Comparison of ENCODE assay signal across 30 mouse cellular contexts in genomic region chr19:22672892-22673291, GRCm38 (mm10).
"Had no signal": no experiment of that assay in that cellular context is flagged by ENCODE, and none has a peak within 500 bp of the region (broad histone marks: within the 10 kb centered on the region; RNA-seq: fewer than 3 reads in every experiment).

No protein-coding gene starts in this region.

- ATAC-seq: liver, embryonic 12.5 days; liver, postnatal 0 days; lung, postnatal 0 days; midbrain, embryonic 13.5 days; midbrain, embryonic 15.5 days; midbrain, embryonic 16.5 days had no signal

- H3K4me1 ChIP-seq: limb, embryonic 15.5 days; liver, embryonic 12.5 days; liver, embryonic 13.5 days; liver, embryonic 15.5 days; megakaryocyte, embryonic 14.5 days; midbrain, embryonic 10.5 days; midbrain, embryonic 12.5 days; midbrain, embryonic 13.5 days; midbrain, embryonic 15.5 days; neural tube, embryonic 12.5 days; neural tube, embryonic 13.5 days had no signal

- H3K4me2 ChIP-seq: limb, embryonic 12.5 days; limb, embryonic 13.5 days; limb, embryonic 15.5 days; liver, embryonic 11.5 days; liver, embryonic 12.5 days; liver, embryonic 13.5 days; liver, embryonic 15.5 days; lung, embryonic 14.5 days; lung, embryonic 15.5 days; midbrain, embryonic 12.5 days; midbrain, embryonic 13.5 days; midbrain, embryonic 15.5 days; neural tube, embryonic 12.5 days; neural tube, embryonic 13.5 days had no signal

- H3K27me3 ChIP-seq: limb, embryonic 12.5 days; limb, embryonic 13.5 days; limb, embryonic 15.5 days; liver, embryonic 12.5 days; liver, embryonic 13.5 days; liver, embryonic 15.5 days; lung, embryonic 15.5 days; megakaryocyte, embryonic 14.5 days; midbrain, embryonic 12.5 days; midbrain, embryonic 13.5 days; midbrain, embryonic 15.5 days; neural tube, embryonic 12.5 days; neural tube, embryonic 13.5 days had no signal

- H3K9me3 ChIP-seq: limb, embryonic 12.5 days; limb, embryonic 13.5 days; limb, embryonic 15.5 days; liver, embryonic 12.5 days; liver, embryonic 13.5 days; liver, embryonic 15.5 days; lung, embryonic 15.5 days; megakaryocyte, embryonic 14.5 days; midbrain, embryonic 10.5 days; midbrain, embryonic 12.5 days; midbrain, embryonic 13.5 days; midbrain, embryonic 15.5 days; neural tube, embryonic 12.5 days; neural tube, embryonic 13.5 days had no signal

- H3K27ac ChIP-seq: limb, embryonic 10.5 days; limb, embryonic 12.5 days; limb, embryonic 13.5 days; limb, embryonic 15.5 days; liver, embryonic 12.5 days; liver, embryonic 13.5 days; liver, embryonic 14.5 days; liver, embryonic 15.5 days; lung, embryonic 15.5 days; macrophage; midbrain, embryonic 10.5 days; midbrain, embryonic 12.5 days; midbrain, embryonic 13.5 days; midbrain, embryonic 15.5 days; neural tube, embryonic 12.5 days; neural tube, embryonic 13.5 days had no signal

- H3K36me3 ChIP-seq: limb, embryonic 10.5 days; limb, embryonic 12.5 days; limb, embryonic 13.5 days; limb, embryonic 15.5 days; liver, embryonic 12.5 days; liver, embryonic 13.5 days; liver, embryonic 15.5 days; lung, embryonic 15.5 days; midbrain, embryonic 10.5 days; midbrain, embryonic 12.5 days; midbrain, embryonic 13.5 days; midbrain, embryonic 15.5 days; neural tube, embryonic 12.5 days; neural tube, embryonic 13.5 days had no signal

- H3K4me3 ChIP-seq: limb, embryonic 10.5 days; limb, embryonic 12.5 days; limb, embryonic 13.5 days; limb, embryonic 15.5 days; liver, embryonic 12.5 days; liver, embryonic 13.5 days; liver, embryonic 15.5 days; lung, embryonic 15.5 days; megakaryocyte, embryonic 14.5 days; midbrain, embryonic 10.5 days; midbrain, embryonic 12.5 days; midbrain, embryonic 13.5 days; midbrain, embryonic 15.5 days; myocyte; neural tube, embryonic 12.5 days; neural tube, embryonic 13.5 days had no signal

- DNase-seq: left cerebral cortex, postnatal 4 days; liver; liver, embryonic 13.5 days; liver, postnatal 0 days; lung, adult 18-20 months; lung, embryonic 14.5 days; lung, postnatal 10 days; lung, postnatal 14 days; lung, postnatal 36 days; lung, postnatal 4 days had no signal

- H3K9ac ChIP-seq: limb, embryonic 12.5 days; limb, embryonic 13.5 days; limb, embryonic 15.5 days; liver, embryonic 12.5 days; liver, embryonic 13.5 days; liver, embryonic 14.5 days; liver, embryonic 15.5 days; liver, postnatal 0 days; lung, embryonic 14.5 days; lung, embryonic 15.5 days; midbrain, embryonic 12.5 days; midbrain, embryonic 13.5 days; midbrain, embryonic 15.5 days; neural tube, embryonic 12.5 days; neural tube, embryonic 13.5 days had no signal
